Mouse (Mus musculus) myocyte (in vitro differentiated cells): ENCODE data around the gene Eno1.

ENCODE experiments used
- POLR2AphosphoS2 ChIP-seq: IDR thresholded peaks from one replicate; pipeline ENCODE4 v1.6.1; 2011; ENCODE audit warnings: low read depth, control low read depth; ENCODE audit not compliant: insufficient read length
- TCF12 ChIP-seq: IDR thresholded peaks from one replicate; pipeline ENCODE4 v1.6.1; 2011; ENCODE audit warnings: mild to moderate bottlenecking, control low read depth; ENCODE audit not compliant: poor library complexity, insufficient read depth, severe bottlenecking
- USF1 ChIP-seq: IDR thresholded peaks from one replicate; pipeline ENCODE4 v1.6.1; 2011; ENCODE audit warnings: low read depth, mild to moderate bottlenecking, control low read depth, moderate library complexity

DNA sequence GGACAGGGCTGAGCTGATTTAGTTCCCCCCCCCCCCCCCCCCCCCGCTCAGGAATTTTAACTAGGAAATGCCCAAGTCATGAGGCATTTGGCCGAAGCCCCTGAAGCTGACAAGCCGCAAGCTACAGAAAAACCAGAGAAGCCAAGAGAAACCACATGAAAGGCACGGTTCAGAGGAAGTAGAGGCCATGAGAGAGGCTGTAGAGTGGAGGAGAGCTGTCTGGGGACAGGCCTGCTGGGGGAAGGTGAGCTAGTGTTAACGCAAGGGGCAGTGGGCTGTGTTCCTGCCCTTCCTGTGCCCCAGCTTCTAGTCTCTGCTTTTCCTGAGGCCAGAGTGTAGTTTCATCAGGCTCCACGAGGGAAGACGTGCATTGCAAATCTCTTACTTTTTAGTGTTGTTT, 33.2 kb downstream of the Eno1 start:
- TF ChIP-seq USF1 (no peak), TCF12 (no peak), POLR2AphosphoS2 (no peak)
